Mouse (Mus musculus) ovary, postnatal 36 days (tissue): Measurements from ENCODE around the gene Agr3.

Experiments
- DNase-seq: peaks from one replicate; pipeline ENCODE4 v3.0.0; 2022; ENCODE audit warnings: low spot score, mixed read lengths

The Agr3 gene

DNA sequence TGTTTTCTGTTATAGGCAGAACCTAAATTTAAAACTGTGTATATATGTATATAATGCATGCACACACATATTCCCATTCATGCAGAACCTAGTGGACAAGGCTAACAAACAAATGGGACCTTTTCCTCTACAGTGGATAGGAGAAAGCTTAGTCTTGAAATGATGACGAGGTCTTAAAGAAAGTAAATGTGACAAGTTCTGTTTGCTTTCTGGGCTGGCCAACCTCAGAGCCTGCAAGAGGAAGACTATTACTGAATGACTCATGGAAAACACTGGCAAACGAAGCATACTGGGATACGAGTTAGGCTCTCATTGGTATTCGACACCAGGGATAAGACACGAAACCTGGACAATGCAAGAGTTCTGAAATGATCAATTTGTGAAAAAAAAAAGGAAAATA, 59.3 kb downstream of the Agr3 start:
- DNase-seq: no peak

DNA sequence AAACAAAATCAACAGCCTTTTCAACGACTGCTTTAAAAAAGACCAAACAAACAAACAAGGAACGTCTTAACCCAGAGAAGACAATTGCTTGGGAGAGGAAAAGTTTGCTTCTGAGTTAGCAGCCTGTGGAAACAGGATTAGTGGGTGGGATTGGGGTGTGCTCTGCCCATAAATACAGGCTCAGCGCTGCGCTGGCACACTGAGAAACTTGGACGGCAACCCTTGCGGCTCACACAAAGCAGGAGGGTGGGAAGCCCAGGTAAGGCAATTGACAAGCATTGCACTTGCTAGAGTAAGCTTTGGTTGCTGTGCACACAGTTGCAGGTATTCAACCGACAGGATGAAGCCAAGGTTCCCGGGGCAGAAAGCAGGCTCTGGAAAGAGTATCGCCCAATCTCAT, 67.3 kb downstream of the Agr3 start, which contains the start of gene Agr2:
Agr2 (plus strand) TSS at position 197 of the 400 bp plus-strand sequence.
- no peak for DNase-seq

DNA sequence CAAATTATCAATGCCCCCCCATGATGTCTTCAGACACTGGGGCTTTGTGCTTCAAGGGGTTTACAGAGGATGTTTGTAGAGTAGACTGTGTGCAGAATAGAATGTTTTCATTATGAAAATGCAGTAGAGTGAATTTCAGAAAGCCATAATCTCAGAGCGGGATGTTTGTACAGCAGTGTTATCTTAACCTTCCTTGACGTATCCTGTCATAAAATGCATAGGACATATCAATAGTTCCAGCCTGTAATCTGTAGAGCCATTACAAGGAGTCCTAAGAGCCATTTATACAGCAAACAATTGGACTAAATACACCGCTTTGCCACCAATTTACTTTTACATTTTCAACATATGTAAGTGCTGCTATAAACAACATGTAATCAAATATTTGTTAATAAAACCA, 68.2 kb downstream of the Agr3 start:
- no peak for DNase-seq

DNA sequence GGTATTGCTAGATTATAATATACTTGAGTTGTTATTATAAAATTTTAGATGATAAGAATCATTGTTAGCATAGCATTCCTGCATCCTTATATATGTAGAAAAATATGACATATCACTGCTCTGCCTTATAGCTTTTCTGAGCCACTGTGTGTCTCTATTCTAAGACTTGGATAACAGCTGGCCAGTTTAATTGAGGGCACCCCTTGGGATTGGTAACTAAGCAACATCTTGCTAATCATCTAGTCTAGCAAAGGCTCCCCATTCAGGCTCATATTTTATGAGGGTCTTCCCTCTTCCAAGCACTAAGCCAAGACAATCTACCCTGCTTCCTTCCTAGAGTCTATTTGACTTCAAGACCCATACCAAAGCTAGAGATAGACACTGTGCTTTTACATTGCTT, 68.7 kb downstream of the Agr3 start:
- no peak for DNase-seq

DNA sequence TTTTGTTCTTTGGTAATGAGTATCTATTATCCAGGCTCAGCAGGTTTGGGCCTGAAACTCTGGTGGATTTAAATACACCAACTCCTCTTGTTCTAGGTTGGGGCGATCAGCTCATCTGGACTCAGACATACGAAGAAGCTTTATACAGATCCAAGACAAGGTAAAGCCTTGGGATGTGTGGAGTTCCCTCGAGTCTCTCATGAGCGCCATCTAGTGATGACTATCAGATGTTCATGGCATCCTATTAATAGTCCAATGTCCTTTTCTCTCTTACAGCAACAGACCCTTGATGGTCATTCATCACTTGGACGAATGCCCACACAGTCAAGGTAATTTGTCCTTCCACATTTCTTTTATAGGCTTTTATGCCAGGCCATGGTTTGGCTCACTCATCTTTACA, 70.4 kb downstream of the Agr3 start:
- no peak for DNase-seq
